Mouse (Mus musculus) yolk sac, embryonic 10.5 days (tissue): Measurements from ENCODE around the gene Cpsf7.
"Not testable (repeated sequence)": the region's sequence is repeated elsewhere in the genome, so short reads cannot be mapped to it uniquely, and the experiment has no call there.

ENCODE experiments used
- DNase-seq: peaks from one replicate; pipeline ENCODE4 v3.0.0-alpha.2; 2017; ENCODE audit warnings: low spot score

Gene Cpsf7

GRCm38 (mm10) chr19:10525106-10525901 is at the start of gene Cpsf7:
Gene Cpsf7, plus strand, starts transcription at chr19:10525266.
- peak; percentile 96 for DNase-seq

- no peak for DNase-seq
Observed at GRCm38 (mm10) chr19:10479541-10479940, 45.5 kb upstream of the Cpsf7 start.

- no peak for DNase-seq
Observed at GRCm38 (mm10) chr19:10482703-10483102, 42.4 kb upstream of the Cpsf7 start, which contains the start of gene Ppp1r32. Gene Ppp1r32, minus strand, starts transcription at chr19:10482928.

GRCm38 (mm10) chr19:10486264-10486738 is 38.8 kb upstream of the Cpsf7 start:
- DNase-seq = peak; percentile 69

GRCm38 (mm10) chr19:10495670-10496069 is 29.4 kb upstream of the Cpsf7 start:
- DNase-seq = no peak

- no peak for DNase-seq
Observed at GRCm38 (mm10) chr19:10496976-10497375, 28.1 kb upstream of the Cpsf7 start.

- DNase-seq = no peak
Observed at GRCm38 (mm10) chr19:10497512-10498160, 27.4 kb upstream of the Cpsf7 start.

- no peak for DNase-seq
Observed at GRCm38 (mm10) chr19:10500581-10500980, 24.5 kb upstream of the Cpsf7 start.

- DNase-seq = peak; percentile 65
Observed at GRCm38 (mm10) chr19:10502571-10502970, 22.5 kb upstream of the Cpsf7 start.

- DNase-seq = no peak
Observed at GRCm38 (mm10) chr19:10510759-10511330, 14.2 kb upstream of the Cpsf7 start.

- DNase-seq = no peak
Observed at GRCm38 (mm10) chr19:10520355-10520754, 4.7 kb upstream of the Cpsf7 start.

GRCm38 (mm10) chr19:10521926-10522325 is 3.1 kb upstream of the Cpsf7 start:
- DNase-seq = no peak

- DNase-seq = no peak
Observed at GRCm38 (mm10) chr19:10523483-10524080, 1.5 kb upstream of the Cpsf7 start.

GRCm38 (mm10) chr19:10524784-10525105 is 321 bp upstream of the Cpsf7 start:
- no peak for DNase-seq

- no peak for DNase-seq
Observed at GRCm38 (mm10) chr19:10525910-10526309, 844 bp downstream of the Cpsf7 start, which contains the start of gene Sdhaf2. Gene Sdhaf2, minus strand, starts transcription at chr19:10526142.

- DNase-seq = no peak
Observed at GRCm38 (mm10) chr19:10530082-10530481, 5.0 kb downstream of the Cpsf7 start.

GRCm38 (mm10) chr19:10539454-10539853 is 14.4 kb downstream of the Cpsf7 start:
- DNase-seq = no peak

GRCm38 (mm10) chr19:10555624-10556510 is 30.8 kb downstream of the Cpsf7 start, which contains the start of gene Tmem216:
Gene Tmem216, minus strand, starts transcription at chr19:10556238.
- peak; percentile 85 for DNase-seq

- DNase-seq = no peak
Observed at GRCm38 (mm10) chr19:10557001-10557400, 31.9 kb downstream of the Cpsf7 start.

- no peak for DNase-seq
Observed at GRCm38 (mm10) chr19:10557430-10557829, 32.4 kb downstream of the Cpsf7 start.

GRCm38 (mm10) chr19:10557837-10558375 is 32.8 kb downstream of the Cpsf7 start:
- not testable (repeated sequence) for DNase-seq
